Mouse (Mus musculus) liver, embryonic 14.5 days (tissue): Measurements from ENCODE around the gene Ptgfrn.

Source experiments
- CTCF ChIP-seq: IDR thresholded peaks from 2 replicates; pipeline ENCODE4 v1.5.1; 2016; ENCODE audit warnings: antibody characterized with exemption, low read depth, control low read depth
- EP300 ChIP-seq: IDR thresholded peaks from 2 replicates; pipeline ENCODE4 v1.6.1; 2016; ENCODE audit warnings: antibody characterized with exemption, low read depth

GRCm38 (mm10) chr3:101111848-101112517 lies 1.9 kb upstream of the Ptgfrn start:
- TF ChIP-seq CTCF (no peak), EP300 (no peak)
